Mouse (Mus musculus) bone marrow, adult 2 months (tissue): ENCODE data around the gene Fbxl5.

ENCODE experiments used
- CTCF ChIP-seq: fragments of 200-500 bp; IDR thresholded peaks from 2 replicates; pipeline ENCODE4 v1.5.1; 2011; ENCODE audit warnings: low read length, control low read depth; ENCODE audit not compliant: control insufficient read depth, insufficient read depth
- POLR2A ChIP-seq: fragments of 200-500 bp; IDR thresholded peaks from 2 replicates; pipeline ENCODE4 v1.6.1; 2011; ENCODE audit warnings: low read depth, mild to moderate bottlenecking, control low read depth, low read length, borderline replicate concordance; ENCODE audit not compliant: control insufficient read depth

- TF ChIP-seq CTCF: no peak
- TF ChIP-seq POLR2A: no peak
Measured at GRCm38 (mm10) chr5:43847555-43847954, 26.1 kb upstream of the Fbxl5 start.
